ENCODE assay signal across 20 mouse cellular contexts in genomic region chr4:104694188-104694587, GRCm38 (mm10).
"Had no signal": no experiment of that assay in that cellular context is flagged by ENCODE, and none has a peak within 500 bp of the region (broad histone marks: within the 10 kb centered on the region; RNA-seq: fewer than 3 reads in every experiment).

No protein-coding gene starts in this region.

- DNase-seq: kidney, adult 18-20 months; kidney, postnatal 25 days; left cerebral cortex, postnatal 4 days; liver, postnatal 0 days; lung, embryonic 14.5 days; retina, postnatal 1 day; right cerebral cortex, postnatal 25 days; spleen, adult 18-20 months; thymus, postnatal 25 days had no signal

- H3K4me3 ChIP-seq: limb, embryonic 12.5 days; limb, embryonic 15.5 days; myocyte; neural tube, embryonic 13.5 days; stomach, embryonic 15.5 days had no signal

- H3K27ac ChIP-seq: kidney, postnatal 0 days; limb, embryonic 12.5 days; limb, embryonic 15.5 days; liver, embryonic 14.5 days; macrophage; neural tube, embryonic 13.5 days; stomach, embryonic 15.5 days had no signal

- ATAC-seq: intestine, embryonic 16.5 days; liver, postnatal 0 days; lung, postnatal 0 days had no signal

- H3K4me2 ChIP-seq: limb, embryonic 12.5 days; limb, embryonic 15.5 days; liver, embryonic 11.5 days; lung, embryonic 14.5 days; neural tube, embryonic 13.5 days; stomach, embryonic 15.5 days had no signal

- H3K36me3 ChIP-seq: limb, embryonic 12.5 days; limb, embryonic 15.5 days; neural tube, embryonic 13.5 days; stomach, embryonic 15.5 days had no signal

- H3K4me1 ChIP-seq: limb, embryonic 15.5 days; stomach, embryonic 15.5 days had no signal

- H3K9ac ChIP-seq: limb, embryonic 12.5 days; limb, embryonic 15.5 days; liver, embryonic 14.5 days; liver, postnatal 0 days; lung, embryonic 14.5 days; neural tube, embryonic 13.5 days; stomach, embryonic 15.5 days had no signal

- H3K9me3 ChIP-seq: limb, embryonic 12.5 days; limb, embryonic 15.5 days; neural tube, embryonic 13.5 days; stomach, embryonic 15.5 days had no signal

- H3K27me3 ChIP-seq: neural tube, embryonic 13.5 days; stomach, embryonic 15.5 days had no signal
